Mouse (Mus musculus): ENCODE results near the gene Fbxw10. TPM values are rescaled to one million over a fixed set of nuclear protein-coding genes. Genes with fewer than 3 reads are reported as not detected.

The Fbxw10 gene
- polyA plus RNA-seq (2015; fragmentation: Nextera tagmentation; extraction: Ambion mirVana): 0.22 and 0.24 TPM in 2 replicates

DNA sequence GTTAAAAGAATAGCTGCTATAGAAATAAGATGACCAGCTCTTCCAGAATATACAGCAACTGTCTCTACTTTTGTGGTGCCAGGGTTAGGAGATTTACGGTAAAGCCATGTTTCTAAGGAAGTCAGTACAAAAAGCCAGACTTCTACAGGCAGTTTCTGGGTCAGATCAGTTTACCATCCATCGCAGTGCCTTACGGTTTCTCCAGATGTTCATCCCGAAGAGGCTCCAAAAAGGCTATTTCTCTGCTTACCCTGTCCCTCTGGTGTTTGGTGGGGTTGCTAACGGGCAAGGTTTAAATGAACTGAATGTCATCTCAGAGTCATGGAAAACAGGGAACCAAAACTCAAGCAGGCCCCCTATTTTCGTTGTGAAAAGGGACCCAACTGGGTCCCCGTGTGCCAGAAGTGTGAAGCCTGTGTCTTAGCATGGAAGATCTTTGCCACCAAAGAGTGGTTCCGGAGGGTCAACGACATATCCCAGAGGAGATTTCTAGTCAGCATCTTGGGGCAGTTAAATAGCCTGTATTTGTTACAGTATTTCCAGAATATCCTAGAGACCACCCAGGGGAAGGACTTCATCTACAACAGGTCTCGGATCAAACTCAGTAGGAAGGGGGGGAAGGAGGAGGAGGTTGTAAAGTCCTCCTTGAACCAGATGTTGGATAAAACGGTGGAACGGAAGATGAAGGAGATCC is at the start of gene Fbxw10:
Fbxw10 (plus strand) TSS at position 109 of the 694 bp plus-strand sequence.
- peak within 1 kb of the TSS; percentile 39 for H3K4me2 ChIP-seq (replicated peaks)
- peaks cover 4% of the 10 kb centered on the region; the same call in 1 of the 2 replicates for H3K4me1 ChIP-seq (replicated peaks)
- no peaks in the 10 kb centered on the region for H3K27me3 ChIP-seq
- 30% methylated on average over 12 of the region's 12 CpGs for WGBS
- no peaks in the 10 kb centered on the region for H3K9me3 ChIP-seq
- H3K9ac ChIP-seq (replicated peaks): no peak within 1 kb of the TSS
- H3K36me3 ChIP-seq: no peaks in the 10 kb centered on the region
- no peak for ATAC-seq
- no peak within 1 kb of the TSS for H3K27ac ChIP-seq
- H3K4me3 ChIP-seq (replicated peaks): 0 out of 2 replicates have a peak within 1 kb of the TSS, but pooled peaks have one; percentile 12

DNA sequence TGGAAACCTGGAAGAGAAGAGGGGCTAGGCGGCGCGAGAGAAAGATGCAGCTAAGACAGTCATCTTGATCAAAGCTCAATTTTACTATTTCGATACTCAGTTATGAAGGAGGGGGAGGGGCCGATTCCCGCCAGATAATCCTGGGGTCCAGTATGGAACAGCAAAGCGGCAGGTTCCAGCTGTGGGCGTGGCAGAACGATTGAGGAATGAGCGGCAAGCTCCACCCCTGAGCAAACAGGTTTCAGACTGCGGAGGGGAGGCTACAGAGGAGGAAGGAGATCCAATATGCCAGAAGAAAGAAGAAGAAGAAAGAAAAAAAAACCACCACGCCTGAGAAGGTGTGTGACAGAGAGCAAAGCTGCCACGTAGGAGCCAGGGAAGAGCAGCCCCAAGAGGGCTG is 42.8 kb upstream of the Fbxw10 start:
- H3K9me3 ChIP-seq: no peaks in the 10 kb centered on the region; the same call in none of the 2 replicates
- no peak overlapping the region for H3K4me3 ChIP-seq (replicated peaks)
- H3K36me3 ChIP-seq: no peaks in the 10 kb centered on the region
- H3K4me2 ChIP-seq (replicated peaks): no peak overlapping the region
- WGBS: 58% methylated on average over 13 of the region's 13 CpGs
- no peak for ATAC-seq
- no peak overlapping the region for H3K9ac ChIP-seq (replicated peaks)
- H3K27me3 ChIP-seq: no peaks in the 10 kb centered on the region
- H3K27ac ChIP-seq: no peak overlapping the region
- H3K4me1 ChIP-seq (replicated peaks): no peaks in the 10 kb centered on the region

DNA sequence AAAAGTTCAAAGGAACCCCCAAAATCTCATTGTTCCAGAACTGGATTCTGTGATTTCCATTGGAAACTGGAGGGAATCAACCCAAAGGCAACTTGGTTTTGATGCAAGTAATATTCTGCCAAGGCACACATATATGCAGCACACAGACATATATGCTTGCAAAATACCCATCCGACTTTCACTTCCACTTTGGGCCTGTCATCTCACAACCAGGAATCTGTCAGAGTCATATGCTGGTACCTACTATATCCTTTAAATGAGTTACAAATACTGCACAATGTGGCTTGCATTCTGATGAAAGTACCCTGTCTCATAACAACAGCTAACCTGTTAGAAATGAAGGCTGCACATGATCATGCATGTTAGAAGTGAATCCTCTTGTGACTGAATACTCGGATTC is 38.9 kb upstream of the Fbxw10 start:
- H3K4me3 ChIP-seq (replicated peaks): no peak overlapping the region
- no peaks in the 10 kb centered on the region; the same call in 1 of the 2 replicates for H3K9me3 ChIP-seq
- no peak overlapping the region for H3K9ac ChIP-seq (replicated peaks)
- H3K27me3 ChIP-seq: no peaks in the 10 kb centered on the region
- 87% methylated on average over 2 of the region's 2 CpGs for WGBS
- ATAC-seq: no peak
- no peaks in the 10 kb centered on the region for H3K4me1 ChIP-seq (replicated peaks)
- no peak overlapping the region for H3K4me2 ChIP-seq (replicated peaks)
- no peak overlapping the region for H3K27ac ChIP-seq
- no peaks in the 10 kb centered on the region for H3K36me3 ChIP-seq

DNA sequence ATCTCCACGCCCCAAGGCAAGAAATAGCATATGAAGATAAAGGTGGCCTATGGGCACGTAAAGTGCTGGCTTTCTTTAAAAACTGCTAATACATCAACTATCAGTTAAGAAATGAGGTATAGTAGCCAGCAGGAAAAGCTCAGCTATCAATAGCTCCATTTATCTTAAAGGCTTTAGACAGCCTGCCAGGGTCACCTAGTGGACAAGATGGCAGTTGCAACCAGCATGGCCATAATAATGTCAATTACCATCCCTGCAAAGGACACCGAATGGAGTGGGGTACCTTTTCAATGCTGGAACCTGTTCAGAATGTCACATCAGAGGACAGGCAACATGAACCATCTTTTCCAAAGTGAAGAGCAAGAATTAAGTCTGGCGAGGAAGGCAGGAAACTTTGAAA is 37.7 kb upstream of the Fbxw10 start:
- H3K4me1 ChIP-seq (replicated peaks): no peaks in the 10 kb centered on the region
- H3K9me3 ChIP-seq: no peaks in the 10 kb centered on the region; the same call in 1 of the 2 replicates
- no peaks in the 10 kb centered on the region for H3K27me3 ChIP-seq
- H3K9ac ChIP-seq (replicated peaks): no peak overlapping the region
- no peak overlapping the region for H3K4me3 ChIP-seq (replicated peaks)
- no peak for ATAC-seq
- no peaks in the 10 kb centered on the region for H3K36me3 ChIP-seq
- no peak overlapping the region for H3K4me2 ChIP-seq (replicated peaks)
- no peak overlapping the region for H3K27ac ChIP-seq
- 75% methylated on average over 4 of the region's 4 CpGs for WGBS

DNA sequence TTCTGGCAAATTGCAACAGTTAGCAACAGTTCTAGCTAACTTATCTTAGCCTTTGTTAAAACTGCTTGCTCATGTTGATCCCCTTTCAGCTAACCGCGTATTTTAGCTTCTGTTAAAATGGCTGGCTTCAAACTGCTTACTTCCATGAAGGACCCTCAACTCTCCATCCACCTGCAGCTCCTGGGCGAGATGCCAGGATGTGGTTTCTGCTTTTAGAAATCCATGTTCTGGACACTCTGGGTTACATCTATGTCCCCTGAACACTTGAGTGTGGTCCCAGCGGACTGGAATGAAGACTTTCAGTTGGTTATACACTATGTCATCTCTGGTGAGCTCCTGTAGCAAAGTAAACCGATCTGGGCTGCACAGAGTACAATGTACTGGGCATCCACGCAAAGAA is 34.6 kb upstream of the Fbxw10 start:
- Histone ChIP-seq H3K4me1 (replicated peaks) (no peaks in the 10 kb centered on the region), H3K4me2 (replicated peaks) (no peak overlapping the region), H3K36me3 (no peaks in the 10 kb centered on the region), H3K4me3 (replicated peaks) (no peak overlapping the region), H3K9ac (replicated peaks) (no peak overlapping the region), H3K27ac (no peak overlapping the region), H3K27me3 (no peaks in the 10 kb centered on the region), H3K9me3 (no peaks in the 10 kb centered on the region)
- no peak for ATAC-seq
- 94% methylated on average over 6 of the region's 6 CpGs for WGBS

DNA sequence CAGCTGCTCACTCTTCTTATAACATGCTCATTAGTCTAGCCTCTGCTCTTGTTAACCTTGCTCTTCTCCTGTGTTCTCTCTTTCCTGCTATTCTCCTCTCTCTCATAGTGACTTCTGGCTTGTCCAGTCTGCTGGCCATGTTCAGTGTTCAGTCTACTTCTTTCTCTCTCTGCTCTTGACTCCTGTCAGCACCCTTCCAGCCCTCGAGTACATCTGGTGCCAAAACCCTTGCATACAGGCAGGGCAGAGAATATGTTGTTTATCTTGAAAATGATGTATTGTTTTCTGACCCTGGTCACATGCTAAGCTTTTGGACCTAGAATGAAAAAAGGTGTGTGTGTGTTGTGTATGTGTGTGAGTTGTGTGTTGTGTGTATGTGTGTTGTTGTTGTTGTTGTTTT is 33.4 kb upstream of the Fbxw10 start:
- H3K36me3 ChIP-seq: no peaks in the 10 kb centered on the region
- H3K9ac ChIP-seq (replicated peaks): no peak overlapping the region
- no peaks in the 10 kb centered on the region for H3K9me3 ChIP-seq
- no peaks in the 10 kb centered on the region for H3K4me1 ChIP-seq (replicated peaks)
- WGBS: 64% methylated on average over 1 of the region's 1 CpGs
- ATAC-seq: no peak
- no peak overlapping the region for H3K27ac ChIP-seq
- H3K4me2 ChIP-seq (replicated peaks): no peak overlapping the region
- H3K4me3 ChIP-seq (replicated peaks): no peak overlapping the region
- no peaks in the 10 kb centered on the region for H3K27me3 ChIP-seq

DNA sequence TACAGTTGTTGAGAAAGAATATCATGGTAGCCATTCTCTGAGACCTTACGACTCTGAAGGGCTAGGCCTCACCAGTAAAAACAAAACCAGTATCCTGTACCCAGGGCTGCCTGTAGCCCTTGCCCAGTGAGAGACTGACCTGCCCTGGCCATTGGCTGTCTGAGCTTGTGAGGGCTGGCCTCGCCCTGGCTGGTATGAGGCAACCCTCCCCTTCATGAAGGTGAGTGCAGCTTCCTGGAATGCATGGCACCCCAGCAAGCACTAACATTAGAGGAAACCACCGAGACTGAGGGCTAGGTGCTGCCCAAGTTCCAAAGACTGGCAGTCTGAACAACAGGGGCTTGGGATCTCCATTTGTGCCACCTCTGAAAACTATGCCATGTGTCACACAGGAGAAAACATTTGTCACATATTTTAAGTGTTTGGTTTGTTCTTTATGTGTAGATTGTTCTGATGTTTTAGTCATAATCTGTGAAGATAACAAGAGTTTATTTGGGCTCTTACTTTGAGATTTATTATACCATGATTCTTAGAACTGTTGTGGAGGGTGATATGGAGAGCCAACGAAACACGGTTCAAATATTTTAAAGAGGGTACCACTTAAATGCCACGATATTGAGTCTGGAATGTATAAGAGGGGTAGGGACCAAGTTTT is 32.8 kb upstream of the Fbxw10 start:
- H3K9me3 ChIP-seq: no peaks in the 10 kb centered on the region
- no peak overlapping the region for H3K4me3 ChIP-seq (replicated peaks)
- WGBS: 77% methylated on average over 6 of the region's 6 CpGs
- no peak overlapping the region for H3K4me2 ChIP-seq (replicated peaks)
- ATAC-seq: no peak
- H3K27ac ChIP-seq: no peak overlapping the region
- no peaks in the 10 kb centered on the region for H3K4me1 ChIP-seq (replicated peaks)
- H3K36me3 ChIP-seq: no peaks in the 10 kb centered on the region
- H3K27me3 ChIP-seq: no peaks in the 10 kb centered on the region
- no peak overlapping the region for H3K9ac ChIP-seq (replicated peaks)

DNA sequence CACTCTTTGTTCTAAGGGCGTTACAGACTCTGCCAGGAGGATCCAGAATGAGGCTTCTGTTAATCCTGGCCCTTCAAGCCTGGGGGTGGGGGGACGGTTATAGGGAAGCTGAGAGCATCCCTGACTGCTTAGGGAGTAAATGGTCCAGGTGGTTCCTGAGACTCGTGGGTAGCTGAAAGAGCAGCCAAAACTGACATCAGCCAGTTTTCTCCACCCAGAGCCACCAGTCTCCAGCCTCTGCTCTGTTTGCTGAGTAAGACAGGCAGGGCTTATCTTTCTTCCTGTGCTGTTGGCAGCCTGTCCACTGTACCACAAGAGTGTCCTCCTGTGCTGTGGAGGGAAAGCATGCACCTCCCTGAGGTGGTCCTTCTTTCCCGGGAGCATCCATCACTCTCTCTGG is 32.2 kb upstream of the Fbxw10 start:
- WGBS: 63% methylated on average over 4 of the region's 4 CpGs
- Histone ChIP-seq H3K4me2 (replicated peaks) (no peak overlapping the region), H3K9me3 (no peaks in the 10 kb centered on the region), H3K27ac (no peak overlapping the region), H3K4me3 (replicated peaks) (no peak overlapping the region), H3K9ac (replicated peaks) (no peak overlapping the region), H3K4me1 (replicated peaks) (no peaks in the 10 kb centered on the region), H3K36me3 (no peaks in the 10 kb centered on the region), H3K27me3 (no peaks in the 10 kb centered on the region)
- no peak for ATAC-seq

DNA sequence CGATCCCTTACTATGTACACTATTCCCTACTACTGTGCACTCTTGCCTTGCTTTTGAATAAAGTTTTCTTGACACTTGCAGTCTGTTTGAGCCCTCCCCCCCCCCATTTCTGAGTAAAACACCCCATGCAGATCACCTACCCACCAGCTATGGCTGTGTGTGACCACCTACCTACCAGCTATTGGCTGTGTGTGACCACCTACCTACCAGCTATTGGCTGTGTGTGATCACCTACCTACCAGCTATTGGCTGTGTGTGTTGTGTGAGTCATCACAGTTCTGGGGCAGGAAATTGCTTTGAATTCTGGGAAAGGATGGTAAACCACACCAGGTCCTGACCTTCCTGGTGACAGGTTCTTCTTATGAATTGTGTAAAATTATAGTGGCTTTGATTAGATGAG is 31.4 kb upstream of the Fbxw10 start:
- H3K36me3 ChIP-seq: no peaks in the 10 kb centered on the region
- no peak overlapping the region for H3K4me3 ChIP-seq (replicated peaks)
- ATAC-seq: no peak
- no peak overlapping the region for H3K4me2 ChIP-seq (replicated peaks)
- 89% methylated on average over 1 of the region's 1 CpGs for WGBS
- no peak overlapping the region for H3K9ac ChIP-seq (replicated peaks)
- H3K4me1 ChIP-seq (replicated peaks): peaks cover 8% of the 10 kb centered on the region
- no peaks in the 10 kb centered on the region for H3K27me3 ChIP-seq
- no peak overlapping the region for H3K27ac ChIP-seq
- no peaks in the 10 kb centered on the region for H3K9me3 ChIP-seq

DNA sequence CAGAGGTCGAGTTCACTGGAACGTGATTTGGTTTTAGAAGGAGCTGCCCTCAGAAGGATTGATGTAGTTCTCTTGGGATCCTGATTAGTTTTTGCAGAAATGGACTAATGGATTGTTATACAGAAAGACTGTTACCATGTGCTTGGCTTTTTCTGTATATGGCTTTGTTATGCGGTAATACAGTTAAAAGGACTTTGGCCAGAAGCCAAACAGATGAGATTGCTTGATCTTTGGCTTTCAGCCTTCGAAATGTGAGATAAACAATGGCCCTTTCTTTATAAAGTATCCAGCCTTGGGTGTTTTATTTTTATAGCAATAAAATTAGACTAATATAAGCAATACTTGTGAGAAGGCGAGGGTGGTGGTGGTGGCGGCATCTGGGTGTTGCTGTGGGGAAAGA is 30.3 kb upstream of the Fbxw10 start:
- 73% methylated on average over 6 of the region's 6 CpGs for WGBS
- Histone ChIP-seq H3K4me1 (replicated peaks) (peaks cover 14% of the 10 kb centered on the region), H3K27me3 (no peaks in the 10 kb centered on the region), H3K9me3 (no peaks in the 10 kb centered on the region), H3K27ac (no peak overlapping the region), H3K4me3 (replicated peaks) (no peak overlapping the region), H3K9ac (replicated peaks) (no peak overlapping the region), H3K36me3 (no peaks in the 10 kb centered on the region), H3K4me2 (replicated peaks) (no peak overlapping the region)
- ATAC-seq: no peak

DNA sequence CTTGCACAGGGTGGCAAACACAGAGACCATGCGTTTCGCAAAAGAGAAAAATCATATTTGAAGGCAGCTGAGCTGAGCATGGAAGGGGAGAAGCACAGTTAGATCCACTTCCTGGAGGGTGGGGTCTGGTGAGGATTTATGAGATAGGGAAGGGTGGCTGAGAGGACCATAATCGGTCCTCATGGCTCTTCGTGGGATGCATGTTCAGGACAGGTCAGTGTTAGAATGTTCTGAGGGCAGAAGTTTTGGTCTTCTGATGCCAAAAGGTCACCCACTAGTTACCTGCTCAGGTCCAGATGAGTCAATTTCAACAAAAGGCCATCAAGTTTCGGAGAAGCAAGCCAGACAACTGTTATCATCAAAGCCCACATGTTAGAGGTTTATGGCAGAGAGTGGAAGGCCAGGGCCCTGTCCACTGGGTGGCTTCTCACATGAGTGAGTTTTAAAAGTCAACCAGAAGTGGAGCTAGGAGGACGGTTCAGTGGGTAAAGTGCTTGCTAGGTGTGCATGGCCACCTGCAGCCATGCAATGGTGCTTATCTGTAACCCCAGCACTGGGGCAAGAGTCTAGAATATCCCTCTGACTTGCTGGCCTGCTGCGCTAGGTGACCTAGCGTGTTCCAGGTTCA is 27.7 kb upstream of the Fbxw10 start:
- no peaks in the 10 kb centered on the region for H3K27me3 ChIP-seq
- no peak overlapping the region for H3K9ac ChIP-seq (replicated peaks)
- H3K4me1 ChIP-seq (replicated peaks): peaks cover 14% of the 10 kb centered on the region
- H3K9me3 ChIP-seq: no peaks in the 10 kb centered on the region
- no peak overlapping the region for H3K4me3 ChIP-seq (replicated peaks)
- no peak overlapping the region for H3K4me2 ChIP-seq (replicated peaks)
- H3K36me3 ChIP-seq: no peaks in the 10 kb centered on the region
- no peak overlapping the region for H3K27ac ChIP-seq
- no peak for ATAC-seq
- WGBS: 95% methylated on average over 8 of the region's 8 CpGs

DNA sequence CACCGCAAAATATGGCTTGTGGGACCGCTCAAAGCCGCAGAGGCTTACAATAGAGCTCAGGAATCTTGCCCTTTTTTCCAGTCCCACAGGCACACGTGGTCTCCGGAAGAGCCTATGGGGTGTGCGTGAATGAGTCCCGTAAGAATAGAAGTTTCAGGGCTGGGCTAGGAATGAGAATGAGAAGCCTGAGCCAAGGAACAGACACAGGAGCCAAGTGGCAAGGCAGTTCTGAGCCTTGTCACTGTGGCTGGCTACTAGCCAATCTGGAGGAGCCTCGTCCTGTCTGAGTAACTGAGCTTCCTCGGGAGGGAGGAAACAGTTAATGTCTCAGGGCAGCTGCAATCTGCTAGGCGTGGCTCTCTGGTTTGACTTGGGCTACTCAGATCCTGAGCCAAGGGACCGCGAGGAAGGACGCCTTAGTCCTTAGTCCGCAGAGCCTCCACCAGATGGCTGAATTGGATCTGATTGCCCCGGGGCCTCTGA is 26.8 kb upstream of the Fbxw10 start, which contains the start of gene Trim16:
Trim16 (plus strand) TSS at position 173 of the 483 bp plus-strand sequence.
- WGBS: 9% methylated on average over 15 of the region's 15 CpGs
- Histone ChIP-seq H3K4me1 (replicated peaks) (peaks cover 14% of the 10 kb centered on the region), H3K9me3 (no peaks in the 10 kb centered on the region), H3K4me3 (replicated peaks) (peak within 1 kb of the TSS; percentile 37), H3K27me3 (no peaks in the 10 kb centered on the region), H3K4me2 (replicated peaks) (peak within 1 kb of the TSS; percentile 56), H3K36me3 (no peaks in the 10 kb centered on the region), H3K9ac (replicated peaks) (peak within 1 kb of the TSS; percentile 55), H3K27ac (0 out of 2 replicates have a peak within 1 kb of the TSS, but pooled peaks have one; percentile 5)
- ATAC-seq: peak; percentile 75; the same call in 1 of the 2 replicates

Measured in midbrain, embryonic 13.5 days (tissue).